Mouse (Mus musculus) heart, embryonic 16.5 days (tissue): ENCODE measurements around the gene Olfr996. TPM values are rescaled to one million over a fixed set of nuclear protein-coding genes. Genes with fewer than 3 reads are reported as not detected.
"Not testable (repeated sequence)": the region's sequence is repeated elsewhere in the genome, so short reads cannot be mapped to it uniquely, and the experiment has no call there.

ENCODE experiments used
- ATAC-seq: fragments of 200-750 bp; cut with Nextera tagmentation; replicated peaks from 2 replicates; pipeline ENCODE4 v1.8.0; 2017; ENCODE audit warnings: moderate number of reproducible peaks; ENCODE audit not compliant: insufficient read depth, low FRiP score; ENCODE audit errors: extremely low read depth
- H3K27ac ChIP-seq: fragments of 300-500 bp; sonication (generic); 2 replicates; pipeline ENCODE4 v1.5.1; 2014; ENCODE audit warnings: mild to moderate bottlenecking, low read length, control low read depth, moderate library complexity
- H3K27me3 ChIP-seq: fragments of 300-500 bp; sonication (generic); 2 replicates; pipeline ENCODE4 v1.6.1; 2014; ENCODE audit warnings: low read length, mixed read lengths; ENCODE audit not compliant: control insufficient read depth, insufficient read depth
- H3K36me3 ChIP-seq: fragments of 300-500 bp; sonication (generic); 2 replicates; pipeline ENCODE4 v1.6.1; 2014; ENCODE audit not compliant: control insufficient read depth, insufficient read depth
- H3K4me1 ChIP-seq: fragments of 300-500 bp; sonication (generic); 2 replicates; pipeline ENCODE4 v1.6.1; 2014; ENCODE audit warnings: low read length, mixed read lengths; ENCODE audit not compliant: control insufficient read depth, insufficient read depth
- H3K4me2 ChIP-seq: fragments of 300-500 bp; sonication (generic); 2 replicates; pipeline ENCODE4 v1.6.1; 2014; ENCODE audit warnings: low read depth, mild to moderate bottlenecking, control low read depth, low read length
- H3K4me3 ChIP-seq: fragments of 300-500 bp; sonication (generic); 2 replicates; pipeline ENCODE4 v1.5.1; 2014; ENCODE audit warnings: mild to moderate bottlenecking, control low read depth, low read length
- H3K9ac ChIP-seq: fragments of 300-500 bp; sonication (generic); 2 replicates; pipeline ENCODE4 v1.6.1; 2014; ENCODE audit warnings: low read length, control low read depth
- H3K9me3 ChIP-seq: fragments of 300-500 bp; sonication (generic); replicated peaks from 2 replicates; pipeline ENCODE4 v1.6.1; 2016; ENCODE audit warnings: low read length; ENCODE audit not compliant: control insufficient read depth
- WGBS: fragments of 180-500 bp; shearing (Covaris S2); extraction: QIAGEN DNeasy Blood & Tissue Kit; methylation state at CpG from one replicate; pipeline ENCODE4 v1.1.7; 2014; 5-methylcytosine and 5-hydroxymethylcytosine counted together
- polyA plus RNA-seq: library from polyadenylated mRNA; unstranded; fragments of >200 nt; fragmentation: Nextera tagmentation; extraction: Ambion mirVana; gene quantifications from 2 replicates; pipeline ENCODE4 v1.2.1, GENCODE M21; 2015

Olfr996 gene
- polyA plus RNA-seq = not detected in 2 replicates

- no peak for ATAC-seq
- H3K4me1 ChIP-seq = no peaks in the 10 kb centered on the region
- no peak within 1 kb of the TSS for H3K9ac ChIP-seq
- H3K27me3 ChIP-seq = no peaks in the 10 kb centered on the region
- H3K36me3 ChIP-seq = no peaks in the 10 kb centered on the region
- no peak within 1 kb of the TSS for H3K4me3 ChIP-seq
- H3K4me2 ChIP-seq = no peak within 1 kb of the TSS
- H3K27ac ChIP-seq = no peak within 1 kb of the TSS
- H3K9me3 ChIP-seq = no peaks in the 10 kb centered on the region
These were observed at the start of gene Olfr996 for GRCm38 (mm10) chr2:85578915-85579314. TSS of gene Olfr996 (plus strand) at chr2:85579215.

- Histone ChIP-seq H3K27ac (no peak overlapping the region), H3K4me3 (no peak overlapping the region), H3K9me3 (no peaks in the 10 kb centered on the region), H3K27me3 (no peaks in the 10 kb centered on the region), H3K36me3 (no peaks in the 10 kb centered on the region), H3K4me2 (no peak overlapping the region), H3K4me1 (no peaks in the 10 kb centered on the region), H3K9ac (no peak overlapping the region)
- WGBS = 71% methylated on average over 2 of the region's 2 CpGs
- no peak for ATAC-seq
These were observed 46.8 kb upstream of the Olfr996 start for GRCm38 (mm10) chr2:85532082-85532778.

GRCm38 (mm10) chr2:85533934-85534333 is 45.1 kb upstream of the Olfr996 start:
- WGBS = 79% methylated on average over 1 of the region's 1 CpGs
- Histone ChIP-seq H3K4me2 (no peak overlapping the region), H3K9ac (no peak overlapping the region), H3K4me1 (no peaks in the 10 kb centered on the region), H3K4me3 (no peak overlapping the region), H3K27ac (no peak overlapping the region), H3K36me3 (no peaks in the 10 kb centered on the region), H3K9me3 (no peaks in the 10 kb centered on the region), H3K27me3 (no peaks in the 10 kb centered on the region)
- no peak for ATAC-seq

GRCm38 (mm10) chr2:85554806-85555205 is 24.2 kb upstream of the Olfr996 start:
- H3K4me2 ChIP-seq = no peak overlapping the region
- 56% methylated on average over 1 of the region's 1 CpGs for WGBS

GRCm38 (mm10) chr2:85560226-85560625 is 18.8 kb upstream of the Olfr996 start:
- no peak overlapping the region for H3K27ac ChIP-seq
- no peaks in the 10 kb centered on the region for H3K4me1 ChIP-seq
- no peak for ATAC-seq
- no peaks in the 10 kb centered on the region for H3K36me3 ChIP-seq
- WGBS = 36% methylated on average over 4 of the region's 4 CpGs
- H3K9me3 ChIP-seq = no peaks in the 10 kb centered on the region
- no peaks in the 10 kb centered on the region for H3K27me3 ChIP-seq
- H3K4me2 ChIP-seq = no peak overlapping the region
- no peak overlapping the region for H3K9ac ChIP-seq
- H3K4me3 ChIP-seq = no peak overlapping the region

More at GRCm38 (mm10) chr2:85554806-85555205, 24.2 kb upstream of the Olfr996 start:
- H3K9ac ChIP-seq = no peak overlapping the region
- no peaks in the 10 kb centered on the region for H3K9me3 ChIP-seq
- H3K27ac ChIP-seq = no peak overlapping the region
- no peaks in the 10 kb centered on the region for H3K27me3 ChIP-seq
- no peaks in the 10 kb centered on the region for H3K4me1 ChIP-seq
- H3K36me3 ChIP-seq = no peaks in the 10 kb centered on the region
- H3K4me3 ChIP-seq = no peak overlapping the region
- no peak for ATAC-seq

GRCm38 (mm10) chr2:85561187-85561586 is 17.8 kb upstream of the Olfr996 start:
- H3K4me2 ChIP-seq = no peak overlapping the region
- no peak overlapping the region for H3K9ac ChIP-seq
- WGBS = 18% methylated on average over 4 of the region's 4 CpGs
- H3K4me1 ChIP-seq = no peaks in the 10 kb centered on the region
- no peak for ATAC-seq
- H3K36me3 ChIP-seq = no peaks in the 10 kb centered on the region
- H3K9me3 ChIP-seq = no peaks in the 10 kb centered on the region
- H3K27me3 ChIP-seq = no peaks in the 10 kb centered on the region
- H3K27ac ChIP-seq = no peak overlapping the region
- no peak overlapping the region for H3K4me3 ChIP-seq

- H3K9me3 ChIP-seq, H3K4me1 ChIP-seq, H3K9ac ChIP-seq, H3K4me3 ChIP-seq, H3K36me3 ChIP-seq, H3K4me2 ChIP-seq, H3K27me3 ChIP-seq, ATAC-seq, H3K27ac ChIP-seq: not testable (repeated sequence)
- 73% methylated on average over 2 of the region's 2 CpGs for WGBS
These were observed 9.6 kb downstream of the Olfr996 start, which contains the start of gene Olfr998 for GRCm38 (mm10) chr2:85588648-85589047. TSS of gene Olfr998 (plus strand) at chr2:85588948.

- Histone ChIP-seq H3K9me3 (no peaks in the 10 kb centered on the region), H3K27ac (no peak within 1 kb of the TSS), H3K9ac (no peak within 1 kb of the TSS), H3K36me3 (no peaks in the 10 kb centered on the region), H3K27me3 (no peaks in the 10 kb centered on the region), H3K4me1 (no peaks in the 10 kb centered on the region), H3K4me2 (no peak within 1 kb of the TSS), H3K4me3 (no peak within 1 kb of the TSS)
- 55% methylated on average over 1 of the region's 1 CpGs for WGBS
- ATAC-seq = no peak
These were observed 32.8 kb downstream of the Olfr996 start, which contains the start of gene Olfr1000 for GRCm38 (mm10) chr2:85611803-85612202. TSS of gene Olfr1000 (minus strand) at chr2:85611903.
